In genomic region chr5:71930036-71930435, GRCm38 (mm10) we compare ENCODE assay signal across 22 mouse cellular contexts.
DNase-seq lines count a peak whose midpoint lies in the region; ATAC-seq and TF ChIP-seq lines count a peak whose summit lies in the region.
"Had no signal": no experiment of that assay in that cellular context is flagged by ENCODE, and none has a peak within 500 bp of the region (broad histone marks: within the 10 kb centered on the region; RNA-seq: fewer than 3 reads in every experiment).

No protein-coding gene starts in this region.

- no peak for TF ChIP-seq CTCF in forebrain, postnatal 0 days (IDR thresholded peaks at IDR 0.05; ENCODE audit: low read depth)

- H3K4me1 ChIP-seq in forebrain, embryonic 13.5 days: no peaks in the 10 kb centered on the region
- H3K4me1 ChIP-seq in forebrain, postnatal 0 days (ENCODE audit: insufficient read depth): no peaks in the 10 kb centered on the region
- no peaks in the 10 kb centered on the region for H3K4me1 ChIP-seq in forebrain, embryonic 15.5 days
- H3K4me1 ChIP-seq in forebrain, embryonic 12.5 days: no peaks in the 10 kb centered on the region
- no peaks in the 10 kb centered on the region for H3K4me1 ChIP-seq in midbrain, embryonic 12.5 days
- H3K4me1 ChIP-seq in midbrain, embryonic 13.5 days (replicated peaks): no peaks in the 10 kb centered on the region
- no peaks in the 10 kb centered on the region for H3K4me1 ChIP-seq in neural tube, embryonic 12.5 days
- H3K4me1 ChIP-seq in neural tube, embryonic 15.5 days: no peaks in the 10 kb centered on the region
- H3K4me1 ChIP-seq: embryonic facial prominence, embryonic 10.5 days; embryonic facial prominence, embryonic 12.5 days had no signal

- DNase-seq in forebrain, postnatal 0 days: no peak
- DNase-seq: adrenal gland, adult 2 months; adrenal gland, postnatal 10 days; adrenal gland, postnatal 25 days; B cell, adult 2 months; cerebellum, adult 11-12 months; cerebellum, adult 2 months; cerebellum, adult 9-10 months; cerebellum, postnatal 10 days; cerebellum, postnatal 25 days had no signal

- no peaks in the 10 kb centered on the region for H3K9me3 ChIP-seq in forebrain, embryonic 13.5 days (replicated peaks)
- no peaks in the 10 kb centered on the region for H3K9me3 ChIP-seq in forebrain, postnatal 0 days (ENCODE audit: low read length)
- no peaks in the 10 kb centered on the region for H3K9me3 ChIP-seq in forebrain, embryonic 15.5 days
- no peaks in the 10 kb centered on the region for H3K9me3 ChIP-seq in forebrain, embryonic 12.5 days
- H3K9me3 ChIP-seq in midbrain, embryonic 12.5 days: no peaks in the 10 kb centered on the region
- no peaks in the 10 kb centered on the region for H3K9me3 ChIP-seq in midbrain, embryonic 13.5 days
- H3K9me3 ChIP-seq in neural tube, embryonic 12.5 days: no peaks in the 10 kb centered on the region
- H3K9me3 ChIP-seq in neural tube, embryonic 15.5 days (replicated peaks): no peaks in the 10 kb centered on the region
- H3K9me3 ChIP-seq: embryonic facial prominence, embryonic 10.5 days; embryonic facial prominence, embryonic 12.5 days; G1E had no signal

- no peaks in the 10 kb centered on the region for H3K27me3 ChIP-seq in forebrain, embryonic 13.5 days
- H3K27me3 ChIP-seq in forebrain, postnatal 0 days (ENCODE audit: insufficient read depth, low read length): no peaks in the 10 kb centered on the region
- H3K27me3 ChIP-seq in forebrain, embryonic 15.5 days: no peaks in the 10 kb centered on the region
- H3K27me3 ChIP-seq in forebrain, embryonic 12.5 days: no peaks in the 10 kb centered on the region
- H3K27me3 ChIP-seq in midbrain, embryonic 12.5 days: no peaks in the 10 kb centered on the region
- no peaks in the 10 kb centered on the region for H3K27me3 ChIP-seq in midbrain, embryonic 13.5 days
- no peaks in the 10 kb centered on the region for H3K27me3 ChIP-seq in neural tube, embryonic 12.5 days (replicated peaks)
- no peaks in the 10 kb centered on the region for H3K27me3 ChIP-seq in neural tube, embryonic 15.5 days (replicated peaks)
- H3K27me3 ChIP-seq: CH12.LX; embryonic facial prominence, embryonic 12.5 days had no signal

- no peak overlapping the region for H3K9ac ChIP-seq in forebrain, embryonic 13.5 days
- H3K9ac ChIP-seq in forebrain, postnatal 0 days: no peak overlapping the region
- no peak overlapping the region for H3K9ac ChIP-seq in forebrain, embryonic 15.5 days (replicated peaks)
- no peak overlapping the region for H3K9ac ChIP-seq in forebrain, embryonic 12.5 days
- no peak overlapping the region for H3K9ac ChIP-seq in midbrain, embryonic 12.5 days (replicated peaks)
- H3K9ac ChIP-seq in midbrain, embryonic 13.5 days (replicated peaks): no peak overlapping the region
- H3K9ac ChIP-seq in neural tube, embryonic 12.5 days: no peak overlapping the region
- no peak overlapping the region for H3K9ac ChIP-seq in neural tube, embryonic 15.5 days (replicated peaks)
- H3K9ac ChIP-seq: embryonic facial prominence, embryonic 12.5 days had no signal

- H3K36me3 ChIP-seq in forebrain, embryonic 13.5 days (ENCODE audit: poor library complexity, severe bottlenecking): no peaks in the 10 kb centered on the region
- no peaks in the 10 kb centered on the region for H3K36me3 ChIP-seq in forebrain, postnatal 0 days (ENCODE audit: insufficient read depth)
- H3K36me3 ChIP-seq in forebrain, embryonic 15.5 days: no peaks in the 10 kb centered on the region
- no peaks in the 10 kb centered on the region for H3K36me3 ChIP-seq in forebrain, embryonic 12.5 days (replicated peaks)
- no peaks in the 10 kb centered on the region for H3K36me3 ChIP-seq in midbrain, embryonic 12.5 days
- H3K36me3 ChIP-seq in midbrain, embryonic 13.5 days: no peaks in the 10 kb centered on the region
- no peaks in the 10 kb centered on the region for H3K36me3 ChIP-seq in neural tube, embryonic 12.5 days
- no peaks in the 10 kb centered on the region for H3K36me3 ChIP-seq in neural tube, embryonic 15.5 days
- H3K36me3 ChIP-seq: embryonic facial prominence, embryonic 10.5 days; embryonic facial prominence, embryonic 12.5 days; G1E had no signal

- ATAC-seq in forebrain, embryonic 13.5 days: 0 out of 2 replicates have a peak, but pooled peaks have one; percentile 24
- ATAC-seq in forebrain, postnatal 0 days: no peak
- 0 out of 2 replicates have a peak, but pooled peaks have one; percentile 43 for ATAC-seq in forebrain, embryonic 15.5 days (replicated peaks)
- no peak; the same call in 1 of the 2 replicates for ATAC-seq in forebrain, embryonic 12.5 days (ENCODE audit: low FRiP score)
- ATAC-seq in midbrain, embryonic 12.5 days (ENCODE audit: low FRiP score, low read depth): peak; percentile 57; the same call in 1 of the 2 replicates
- ATAC-seq in midbrain, embryonic 13.5 days: no peak
- 0 out of 2 replicates have a peak, but pooled peaks have one; percentile 17 for ATAC-seq in neural tube, embryonic 12.5 days (ENCODE audit: low FRiP score, low read depth)
- no peak for ATAC-seq in neural tube, embryonic 15.5 days (ENCODE audit: low FRiP score)
- ATAC-seq: CD4-positive, CD25-positive, alpha-beta regulatory T cell, adult 4 months had no signal

- no peak overlapping the region for H3K4me2 ChIP-seq in forebrain, embryonic 13.5 days
- no peak overlapping the region for H3K4me2 ChIP-seq in forebrain, postnatal 0 days (ENCODE audit: low read depth)
- H3K4me2 ChIP-seq in forebrain, embryonic 15.5 days (replicated peaks): no peak overlapping the region
- no peak overlapping the region for H3K4me2 ChIP-seq in forebrain, embryonic 12.5 days
- H3K4me2 ChIP-seq in midbrain, embryonic 12.5 days (replicated peaks): no peak overlapping the region
- H3K4me2 ChIP-seq in midbrain, embryonic 13.5 days (replicated peaks): no peak overlapping the region
- H3K4me2 ChIP-seq in neural tube, embryonic 12.5 days (replicated peaks): no peak overlapping the region
- no peak overlapping the region for H3K4me2 ChIP-seq in neural tube, embryonic 15.5 days
- H3K4me2 ChIP-seq: embryonic facial prominence, embryonic 12.5 days had no signal

- no peak overlapping the region for H3K4me3 ChIP-seq in forebrain, embryonic 13.5 days
- no peak overlapping the region for H3K4me3 ChIP-seq in forebrain, postnatal 0 days (ENCODE audit: low read depth, low read length)
- no peak overlapping the region for H3K4me3 ChIP-seq in forebrain, embryonic 15.5 days
- no peak overlapping the region for H3K4me3 ChIP-seq in forebrain, embryonic 12.5 days (replicated peaks)
- no peak overlapping the region for H3K4me3 ChIP-seq in midbrain, embryonic 12.5 days
- H3K4me3 ChIP-seq in midbrain, embryonic 13.5 days (replicated peaks): no peak overlapping the region
- no peak overlapping the region for H3K4me3 ChIP-seq in neural tube, embryonic 12.5 days
- no peak overlapping the region for H3K4me3 ChIP-seq in neural tube, embryonic 15.5 days (replicated peaks)
- H3K4me3 ChIP-seq: embryonic facial prominence, embryonic 10.5 days; embryonic facial prominence, embryonic 12.5 days had no signal

- 69% methylated on average over 2 of the region's 2 CpGs for WGBS in forebrain, embryonic 13.5 days
- 55% methylated on average over 2 of the region's 2 CpGs for WGBS in forebrain, postnatal 0 days
- WGBS in forebrain, embryonic 15.5 days: 67% methylated on average over 2 of the region's 2 CpGs
- WGBS in forebrain, embryonic 12.5 days: 81% methylated on average over 2 of the region's 2 CpGs
- 59% methylated on average over 2 of the region's 2 CpGs for WGBS in midbrain, embryonic 12.5 days
- 65% methylated on average over 2 of the region's 2 CpGs for WGBS in midbrain, embryonic 13.5 days
- 66% methylated on average over 2 of the region's 2 CpGs for WGBS in neural tube, embryonic 12.5 days
- WGBS in neural tube, embryonic 15.5 days: 63% methylated on average over 2 of the region's 2 CpGs

- H3K27ac ChIP-seq in forebrain, embryonic 13.5 days: no peak overlapping the region
- no peak overlapping the region for H3K27ac ChIP-seq in forebrain, postnatal 0 days (ENCODE audit: low read depth, low read length)
- H3K27ac ChIP-seq in forebrain, embryonic 15.5 days (replicated peaks): no peak overlapping the region
- no peak overlapping the region for H3K27ac ChIP-seq in forebrain, embryonic 12.5 days
- H3K27ac ChIP-seq in midbrain, embryonic 12.5 days (replicated peaks): no peak overlapping the region
- no peak overlapping the region for H3K27ac ChIP-seq in midbrain, embryonic 13.5 days
- no peak overlapping the region for H3K27ac ChIP-seq in neural tube, embryonic 12.5 days
- H3K27ac ChIP-seq in neural tube, embryonic 15.5 days (replicated peaks): no peak overlapping the region
- H3K27ac ChIP-seq: embryonic facial prominence, embryonic 10.5 days; embryonic facial prominence, embryonic 12.5 days had no signal

Comparison
In these comparisons a context has a peak if more than half of its experiments do, and no peak if none do; other contexts are left out.
1. ATAC-seq: peak in forebrain, embryonic 13.5 days (single experiment), forebrain, embryonic 15.5 days (single experiment), midbrain, embryonic 12.5 days (single experiment) and neural tube, embryonic 12.5 days (single experiment); none in forebrain, postnatal 0 days (single experiment), forebrain, embryonic 12.5 days (single experiment), midbrain, embryonic 13.5 days (single experiment) and neural tube, embryonic 15.5 days (single experiment).